ENCODE assay signal across 21 mouse cellular contexts in the genomic region with DNA sequence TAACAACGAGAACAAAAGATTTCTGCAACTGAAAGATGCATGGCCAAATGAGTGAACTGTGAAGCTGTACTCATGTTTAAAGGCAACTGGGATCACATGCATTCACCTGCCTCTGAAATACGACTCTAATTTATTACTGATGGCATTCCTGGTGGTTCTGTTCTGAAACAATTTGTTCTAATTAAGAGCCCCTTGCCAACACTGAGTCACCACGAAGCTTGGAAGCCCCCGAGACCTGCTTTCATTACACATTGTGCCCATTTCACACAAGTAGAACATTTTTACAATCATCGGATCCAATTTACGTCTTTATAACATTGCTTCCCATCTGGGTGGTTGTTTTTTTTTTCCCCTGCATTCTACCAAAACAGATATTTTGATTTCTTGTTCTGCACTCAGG.
DNase-seq lines count a peak whose midpoint lies in the region; ATAC-seq and TF ChIP-seq lines count a peak whose summit lies in the region.
"Had no signal": no experiment of that assay in that cellular context is flagged by ENCODE, and none has a peak within 500 bp of the region (broad histone marks: within the 10 kb centered on the region; RNA-seq: fewer than 3 reads in every experiment).

No protein-coding gene starts in this region.

- H3K27me3 ChIP-seq in midbrain, embryonic 11.5 days (ENCODE audit: control insufficient read depth, insufficient read depth, low read length): no peaks in the 10 kb centered on the region
- no peaks in the 10 kb centered on the region for H3K27me3 ChIP-seq in midbrain, embryonic 13.5 days
- H3K27me3 ChIP-seq: embryonic facial prominence, embryonic 12.5 days; forebrain, embryonic 12.5 days; forebrain, embryonic 15.5 days had no signal

- no peak overlapping the region for H3K27ac ChIP-seq in midbrain, embryonic 11.5 days (ENCODE audit: low read depth, low read length)
- no peak overlapping the region for H3K27ac ChIP-seq in midbrain, embryonic 13.5 days
- H3K27ac ChIP-seq: embryonic facial prominence, embryonic 10.5 days; embryonic facial prominence, embryonic 12.5 days; forebrain, embryonic 12.5 days; forebrain, embryonic 15.5 days had no signal

- no peaks in the 10 kb centered on the region for H3K9me3 ChIP-seq in midbrain, embryonic 11.5 days (ENCODE audit: control insufficient read depth, low read length)
- H3K9me3 ChIP-seq in midbrain, embryonic 13.5 days: no peaks in the 10 kb centered on the region
- H3K9me3 ChIP-seq: embryonic facial prominence, embryonic 10.5 days; embryonic facial prominence, embryonic 12.5 days; forebrain, embryonic 12.5 days; forebrain, embryonic 15.5 days had no signal

- H3K4me3 ChIP-seq in midbrain, embryonic 11.5 days (ENCODE audit: low read depth, low read length): no peak overlapping the region
- no peak overlapping the region for H3K4me3 ChIP-seq in midbrain, embryonic 13.5 days (replicated peaks)
- H3K4me3 ChIP-seq: embryonic facial prominence, embryonic 10.5 days; embryonic facial prominence, embryonic 12.5 days; forebrain, embryonic 12.5 days; forebrain, embryonic 15.5 days had no signal

- DNase-seq in layer of hippocampus, adult 11-12 months (ENCODE audit: low spot score): peak; percentile 28
- no peak for DNase-seq in layer of hippocampus, postnatal 10 days (ENCODE audit: low spot score in 2 of 2)
- DNase-seq in layer of hippocampus, adult 9-11 months: peak; percentile 44
- DNase-seq in layer of hippocampus, postnatal 25 days (ENCODE audit: extremely low spot score in 1 of 2, low spot score in 1 of 2): no peak
- peak; percentile 37 for DNase-seq in midbrain, embryonic 11.5 days (ENCODE audit: low spot score, missing footprints)
- peak; percentile 55 for DNase-seq in brain, embryonic 14.5 days (ENCODE audit: low read depth)
- no peak for DNase-seq in frontal cortex, adult 2 months (ENCODE audit: extremely low spot score in 1 of 2, low spot score in 1 of 2)
- DNase-seq: adrenal gland, adult 2 months; adrenal gland, postnatal 10 days; adrenal gland, postnatal 25 days; cerebellum, adult 11-12 months; cerebellum, adult 2 months; cerebellum, adult 9-10 months; cerebellum, postnatal 10 days; cerebellum, postnatal 25 days; forebrain, postnatal 0 days had no signal

- no peak overlapping the region for H3K4me2 ChIP-seq in midbrain, embryonic 11.5 days
- no peak overlapping the region for H3K4me2 ChIP-seq in midbrain, embryonic 13.5 days (replicated peaks)
- H3K4me2 ChIP-seq: embryonic facial prominence, embryonic 12.5 days; forebrain, embryonic 12.5 days; forebrain, embryonic 15.5 days had no signal

- no peaks in the 10 kb centered on the region for H3K4me1 ChIP-seq in midbrain, embryonic 11.5 days (ENCODE audit: control insufficient read depth, insufficient read depth, low read length)
- H3K4me1 ChIP-seq in midbrain, embryonic 13.5 days (replicated peaks): no peaks in the 10 kb centered on the region
- H3K4me1 ChIP-seq: embryonic facial prominence, embryonic 10.5 days; embryonic facial prominence, embryonic 12.5 days; forebrain, embryonic 12.5 days; forebrain, embryonic 15.5 days had no signal

- no peak for TF ChIP-seq POLR2A in brain, embryonic 14.5 days (IDR thresholded peaks at IDR 0.05; ENCODE audit: borderline replicate concordance, extremely low read depth, insufficient read depth, insufficient read length, poor library complexity, severe bottlenecking)

- 83% methylated on average over 6 of the region's 6 CpGs for WGBS in midbrain, embryonic 11.5 days
- WGBS in midbrain, embryonic 13.5 days: 89% methylated on average over 6 of the region's 6 CpGs

- no peak for TF ChIP-seq CTCF in brain, embryonic 14.5 days (IDR thresholded peaks at IDR 0.05; ENCODE audit: borderline replicate concordance, extremely low read depth, insufficient read depth, insufficient read length)

- no peak overlapping the region for H3K9ac ChIP-seq in midbrain, embryonic 11.5 days (ENCODE audit: low read length)
- no peak overlapping the region for H3K9ac ChIP-seq in midbrain, embryonic 13.5 days (replicated peaks)
- H3K9ac ChIP-seq: embryonic facial prominence, embryonic 12.5 days; forebrain, embryonic 12.5 days; forebrain, embryonic 15.5 days; forebrain, postnatal 0 days had no signal

- no peaks in the 10 kb centered on the region for H3K36me3 ChIP-seq in midbrain, embryonic 11.5 days (ENCODE audit: control insufficient read depth, insufficient read depth, low read length)
- no peaks in the 10 kb centered on the region for H3K36me3 ChIP-seq in midbrain, embryonic 13.5 days
- H3K36me3 ChIP-seq: embryonic facial prominence, embryonic 10.5 days; embryonic facial prominence, embryonic 12.5 days; forebrain, embryonic 12.5 days; forebrain, embryonic 15.5 days had no signal

- no peak for ATAC-seq in midbrain, embryonic 11.5 days (ENCODE audit: low FRiP score)
- no peak for ATAC-seq in midbrain, embryonic 13.5 days
- ATAC-seq: forebrain, embryonic 15.5 days; forebrain, postnatal 0 days had no signal

Comparison
In these comparisons a context has a peak if more than half of its experiments do, and no peak if none do; other contexts are left out.
1. DNase-seq: peak in layer of hippocampus, adult 11-12 months (single experiment), layer of hippocampus, adult 9-11 months (single experiment), midbrain, embryonic 11.5 days (single experiment) and brain, embryonic 14.5 days (single experiment); none in layer of hippocampus, postnatal 10 days (0 of 2), layer of hippocampus, postnatal 25 days (0 of 2) and frontal cortex, adult 2 months (0 of 2).